Mouse (Mus musculus) mesoderm, embryonic 11.5 days (tissue): ENCODE data around the gene Zdhhc3.

Source experiments
- DNase-seq: peaks from one replicate; pipeline ENCODE4 v3.0.0-alpha.2; 2012; ENCODE audit warnings: low read depth, low spot score

Gene Zdhhc3

GRCm38 (mm10) chr9:123112805-123113521 lies at the start of gene Zdhhc3, which contains the start of gene Exosc7:
TSS of gene Zdhhc3 (minus strand) at chr9:123113205.
TSS of gene Exosc7 (plus strand) at chr9:123113215.
- peak; percentile 93 for DNase-seq

GRCm38 (mm10) chr9:123161792-123162191 lies 48.8 kb upstream of the Zdhhc3 start:
- DNase-seq: no peak

- peak; percentile 68 for DNase-seq
Measured at GRCm38 (mm10) chr9:123159330-123159729, 46.3 kb upstream of the Zdhhc3 start.

- DNase-seq: no peak
Measured at GRCm38 (mm10) chr9:123158125-123158836, 45.3 kb upstream of the Zdhhc3 start.

GRCm38 (mm10) chr9:123157699-123158098 lies 44.7 kb upstream of the Zdhhc3 start:
- DNase-seq: no peak

GRCm38 (mm10) chr9:123156910-123157361 lies 43.9 kb upstream of the Zdhhc3 start:
- DNase-seq: no peak

- DNase-seq: no peak
Measured at GRCm38 (mm10) chr9:123153121-123153520, 40.1 kb upstream of the Zdhhc3 start.

GRCm38 (mm10) chr9:123152026-123152425 lies 39.0 kb upstream of the Zdhhc3 start:
- no peak for DNase-seq

GRCm38 (mm10) chr9:123151561-123151960 lies 38.6 kb upstream of the Zdhhc3 start:
- no peak for DNase-seq

- no peak for DNase-seq
Measured at GRCm38 (mm10) chr9:123150241-123151020, 37.4 kb upstream of the Zdhhc3 start, which contains the start of gene Clec3b. TSS of gene Clec3b (plus strand) at chr9:123150946.

- no peak for DNase-seq
Measured at GRCm38 (mm10) chr9:123148430-123148829, 35.4 kb upstream of the Zdhhc3 start.

- no peak for DNase-seq
Measured at GRCm38 (mm10) chr9:123139887-123140614, 27.0 kb upstream of the Zdhhc3 start.

GRCm38 (mm10) chr9:123138891-123139474 lies 26.0 kb upstream of the Zdhhc3 start:
- no peak for DNase-seq

- no peak for DNase-seq
Measured at GRCm38 (mm10) chr9:123136953-123137682, 24.1 kb upstream of the Zdhhc3 start.

- no peak for DNase-seq
Measured at GRCm38 (mm10) chr9:123132994-123133393, 20.0 kb upstream of the Zdhhc3 start.

- DNase-seq: no peak
Measured at GRCm38 (mm10) chr9:123127663-123128062, 14.7 kb upstream of the Zdhhc3 start.

- DNase-seq: no peak
Measured at GRCm38 (mm10) chr9:123124413-123124981, 11.5 kb upstream of the Zdhhc3 start.

GRCm38 (mm10) chr9:123123571-123124412 lies 10.8 kb upstream of the Zdhhc3 start:
- DNase-seq: peak; percentile 10

GRCm38 (mm10) chr9:123123017-123123416 lies 10.0 kb upstream of the Zdhhc3 start:
- DNase-seq: no peak
